Mouse (Mus musculus) NIH3T3 (cell line): Measurements from ENCODE around the gene Tomm40.
"Not testable (repeated sequence)": the region's sequence is repeated elsewhere in the genome, so short reads cannot be mapped to it uniquely, and the experiment has no call there.

Experiments
- DNase-seq: peaks from one replicate; pipeline ENCODE4 v3.0.0-alpha.2; 2012; ENCODE audit warnings: low read depth

The Tomm40 gene

DNA sequence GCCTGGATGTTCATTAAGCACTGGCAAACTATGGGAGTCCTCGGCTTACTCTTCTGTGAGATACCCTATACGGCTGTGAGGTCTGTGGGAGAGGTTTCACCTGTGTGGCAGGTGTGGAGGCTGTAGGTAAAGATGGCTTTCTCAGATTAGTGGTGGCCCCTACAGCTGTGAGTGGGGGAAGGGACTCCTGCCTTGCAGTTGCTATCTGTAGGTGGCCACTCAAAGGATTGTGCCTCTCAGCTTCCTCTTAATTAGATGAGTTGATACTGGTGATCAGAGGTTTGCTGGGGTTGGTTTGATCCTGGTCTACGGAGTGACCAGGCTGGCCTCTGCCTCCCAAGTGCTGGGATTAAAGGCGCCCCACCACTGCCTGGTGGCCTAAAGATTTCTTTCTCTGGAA is 10.8 kb downstream of the Tomm40 start:
- no peak for DNase-seq

DNA sequence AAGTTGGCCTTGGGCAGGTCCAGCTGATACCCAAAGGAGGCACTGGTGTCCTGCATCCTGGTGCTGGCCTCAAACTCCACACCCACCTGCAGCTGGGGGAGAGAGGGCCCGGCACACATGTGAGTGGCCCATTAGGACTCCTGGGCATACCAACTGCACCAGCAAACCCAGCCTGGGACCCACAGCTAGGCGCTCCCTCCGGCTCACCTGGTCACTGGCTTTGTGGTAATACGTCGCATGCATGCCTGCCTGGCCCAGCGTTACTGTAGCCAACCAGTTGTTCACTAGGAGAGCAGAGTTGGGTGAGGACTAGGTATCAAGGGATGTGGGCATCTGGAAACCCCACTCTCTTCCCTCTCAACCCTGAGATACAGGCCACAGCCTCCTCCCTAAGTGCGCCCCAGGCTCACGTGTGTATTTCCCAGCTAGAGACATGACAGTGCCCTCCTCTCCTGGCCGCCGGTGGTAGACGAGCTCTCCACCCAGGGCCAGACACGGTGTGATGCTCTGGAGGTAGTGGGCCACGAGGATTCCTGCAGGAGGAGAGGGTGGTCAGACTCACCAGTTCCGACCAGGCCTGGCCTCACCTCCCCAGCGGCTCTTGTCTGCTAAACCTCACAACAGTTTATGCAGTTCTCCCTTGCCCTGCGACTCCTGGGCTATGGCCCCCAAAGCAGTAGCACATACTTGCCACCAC is 12.2 kb downstream of the Tomm40 start:
- DNase-seq, result no peak

DNA sequence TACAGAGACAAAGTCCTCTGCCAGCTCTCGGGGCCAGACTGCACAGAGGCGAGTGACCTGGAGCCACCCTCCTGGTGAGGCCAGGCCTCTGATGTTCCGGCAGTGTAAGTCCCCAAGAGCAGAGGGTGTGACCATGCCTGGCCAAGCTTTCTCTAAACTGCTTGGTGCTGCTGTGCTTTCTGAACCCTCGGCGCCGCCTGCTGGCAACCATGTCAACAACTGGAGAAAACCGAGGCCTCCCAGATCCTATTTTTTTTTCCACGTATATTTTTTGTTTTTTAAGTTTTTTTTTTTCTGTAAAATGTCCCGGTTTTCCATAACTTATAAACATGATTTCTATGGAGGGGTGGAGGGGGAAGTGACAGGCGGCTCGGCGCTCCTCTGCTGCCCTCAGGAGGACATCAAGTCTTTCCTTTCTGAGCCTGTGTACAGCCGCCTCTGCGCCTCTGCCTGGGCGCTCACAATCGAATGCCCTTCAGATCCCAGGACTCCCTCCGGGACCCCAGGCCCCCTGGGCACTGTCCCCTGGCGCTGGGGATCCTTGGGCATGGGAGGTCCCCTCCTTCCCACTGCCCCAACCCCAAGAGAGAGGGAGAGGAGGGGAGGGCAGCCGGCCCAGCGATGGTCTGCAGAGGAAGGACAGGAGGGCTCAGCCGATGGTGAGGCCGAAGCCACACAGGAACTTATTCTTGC is 14.0 kb downstream of the Tomm40 start:
- DNase-seq, result peak; percentile 87

DNA sequence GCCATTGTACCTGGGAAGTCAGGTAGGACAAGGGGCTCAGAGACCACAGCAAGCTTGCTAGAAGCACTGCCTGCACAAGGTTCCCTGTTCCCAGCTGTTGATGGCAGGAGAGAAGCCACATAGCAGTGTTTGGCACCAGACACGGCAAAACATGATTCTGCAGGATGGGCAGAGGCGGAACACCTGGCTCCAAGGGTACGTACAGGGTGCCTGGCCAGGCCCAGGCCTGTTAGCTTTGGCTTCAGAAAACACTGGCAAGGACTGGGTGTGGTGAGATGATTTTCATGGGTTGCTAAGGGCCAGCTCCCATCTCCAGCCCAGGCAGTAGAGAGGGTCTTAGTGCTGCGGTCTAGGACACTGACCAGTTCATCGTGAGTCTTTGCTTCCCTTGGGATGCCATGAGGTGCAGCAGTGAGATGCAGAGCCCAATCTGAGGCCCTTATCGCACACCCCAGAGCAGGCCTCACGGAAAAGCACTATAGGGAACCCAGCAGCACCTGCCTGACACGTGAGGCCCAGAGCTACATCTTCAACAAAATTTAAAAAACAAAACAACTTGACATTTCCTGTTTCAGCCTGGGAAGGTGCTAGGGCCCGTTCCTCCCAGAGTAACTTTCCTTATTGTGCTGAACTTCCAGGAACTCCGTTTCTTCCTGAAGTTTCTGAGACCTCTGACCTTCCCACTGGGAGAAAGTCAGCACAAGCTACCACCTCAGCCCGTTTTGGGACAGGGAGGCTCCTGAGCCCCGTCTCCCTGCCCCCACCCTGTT is 14.8 kb downstream of the Tomm40 start:
- DNase-seq, result no peak

DNA sequence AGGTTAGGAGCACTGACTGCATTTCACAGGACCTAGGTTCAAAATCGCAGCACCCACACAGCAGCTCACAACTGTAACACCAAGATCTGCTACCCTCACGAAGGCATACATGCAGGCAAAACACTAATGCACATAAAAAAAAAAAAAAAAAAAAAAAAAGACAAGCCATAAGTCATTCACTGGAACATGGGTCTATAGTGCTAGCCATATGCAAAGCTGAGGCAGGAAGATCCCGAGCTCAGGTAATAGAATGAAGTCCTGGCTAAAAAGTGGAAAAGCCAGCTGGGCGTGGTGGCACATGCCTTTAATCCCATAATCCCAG is 15.4 kb downstream of the Tomm40 start:
- no peak for DNase-seq

DNA sequence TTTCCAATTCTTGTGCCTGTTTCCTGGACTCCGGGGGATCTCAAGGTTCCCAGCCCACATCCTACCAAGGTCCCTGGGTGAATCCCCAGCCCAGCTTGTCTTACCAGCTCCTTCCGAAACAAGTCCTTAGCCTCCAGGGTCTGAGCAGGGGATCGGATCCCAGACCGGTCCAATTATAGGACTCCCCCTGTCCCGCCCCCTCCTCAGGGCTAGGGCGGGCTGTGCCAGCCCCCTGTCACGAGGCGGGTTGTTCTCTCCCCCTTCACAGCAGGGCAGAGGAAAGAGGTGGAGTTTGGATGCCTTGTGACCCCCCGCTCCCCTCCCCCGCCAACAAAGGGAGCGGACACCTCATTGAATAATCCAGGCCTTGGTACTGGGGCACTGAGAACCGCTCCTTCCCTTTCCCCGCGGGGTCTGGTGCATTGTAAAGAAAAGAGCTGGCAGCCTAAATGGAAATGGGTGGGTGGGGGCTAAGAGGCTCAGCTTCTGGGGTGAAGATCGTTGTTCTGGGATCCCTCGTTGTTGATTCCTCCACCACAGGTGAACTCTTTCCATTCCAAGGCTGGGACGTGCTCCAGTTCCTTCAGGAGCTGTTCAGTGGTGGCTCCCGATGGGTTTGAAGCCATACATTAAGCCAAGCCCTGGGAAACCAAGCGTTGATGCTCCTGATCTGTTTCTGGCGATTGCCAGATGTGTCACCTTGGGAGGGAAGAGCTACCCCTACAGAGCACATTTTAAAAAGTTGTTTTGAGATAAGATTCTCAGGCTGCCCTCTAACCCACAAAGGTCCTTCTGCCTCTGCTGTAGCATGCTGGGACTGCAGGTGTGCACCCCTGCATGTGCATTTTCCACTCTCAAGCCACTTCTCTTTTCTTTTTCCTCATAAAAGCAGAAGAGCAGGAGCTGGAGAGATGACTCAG is 16.1 kb downstream of the Tomm40 start, which contains the start of gene Apoe:
Gene Apoe (minus strand): TSS at position 282 of the 920 bp plus-strand sequence.
- no peak for DNase-seq

DNA sequence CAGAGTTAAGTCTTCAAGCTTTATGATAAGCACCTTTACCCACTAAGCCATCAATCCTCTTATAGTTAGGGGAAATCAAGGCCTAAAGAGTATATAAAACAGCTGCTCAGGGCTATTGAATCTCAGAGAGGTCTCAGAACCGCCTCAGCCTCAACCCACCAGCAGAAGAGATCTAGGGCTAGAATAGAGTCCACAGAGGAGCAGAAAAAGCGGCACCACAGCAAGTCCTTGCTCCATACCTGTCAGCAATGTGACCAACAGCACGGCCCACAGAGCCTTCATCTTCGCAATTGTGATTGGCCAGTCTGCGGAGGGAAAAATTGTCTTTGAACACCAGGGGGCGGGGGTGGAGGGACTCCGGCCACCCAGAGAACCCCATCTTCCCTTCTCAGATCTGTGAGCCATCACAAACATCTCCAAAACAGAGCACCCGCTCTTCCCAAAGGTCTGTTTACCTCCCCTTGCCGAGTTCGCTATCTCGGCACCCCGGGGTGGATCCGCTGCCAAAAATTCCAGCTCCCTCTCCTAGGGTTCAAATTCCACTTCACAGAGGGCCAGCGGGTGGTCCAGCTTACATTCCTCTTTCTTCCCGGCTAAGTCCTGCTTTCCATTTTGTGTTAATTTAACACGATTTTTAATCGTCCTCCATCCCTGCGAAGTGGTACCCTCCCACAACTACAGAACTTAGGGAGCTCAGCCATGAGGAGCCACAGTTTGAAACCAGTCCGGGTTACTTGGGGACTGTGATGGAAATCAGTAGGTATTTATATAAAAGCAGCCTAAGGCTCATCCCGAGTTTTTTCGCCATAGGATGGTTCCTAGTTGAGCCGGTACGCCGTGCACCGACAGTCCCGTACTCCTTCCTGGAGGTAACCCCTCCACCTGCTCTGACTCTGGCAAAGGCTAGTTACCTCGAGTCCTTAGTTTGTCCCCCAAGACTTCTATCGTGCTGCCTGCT is 17.0 kb downstream of the Tomm40 start:
- no peak for DNase-seq

DNA sequence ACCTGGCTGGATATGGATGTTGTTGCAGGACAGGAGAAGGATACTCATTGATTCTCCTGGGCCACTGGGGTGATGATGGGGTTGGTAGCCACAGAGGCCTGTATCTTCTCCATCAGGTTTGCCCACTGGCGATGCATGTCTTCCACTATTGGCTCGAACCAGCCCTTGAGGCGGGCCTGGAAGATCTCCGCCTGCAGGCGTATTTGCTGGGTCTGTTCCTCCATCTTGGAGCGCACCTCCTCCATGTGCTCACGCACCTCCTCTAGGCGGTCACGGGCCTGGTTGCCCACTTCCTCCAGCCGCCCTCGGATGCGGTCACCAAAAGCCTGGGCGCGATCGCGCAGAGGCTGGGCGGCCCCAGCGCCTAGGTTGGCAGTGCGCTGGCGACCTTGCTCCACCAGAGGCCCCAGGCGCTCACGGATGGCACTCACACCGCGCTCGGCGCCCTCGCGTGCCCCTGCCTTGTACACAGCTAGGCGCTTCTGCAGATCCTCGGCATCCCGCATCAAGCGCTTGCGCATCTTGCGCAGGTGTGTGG is 18.8 kb downstream of the Tomm40 start:
- no peak for DNase-seq

DNA sequence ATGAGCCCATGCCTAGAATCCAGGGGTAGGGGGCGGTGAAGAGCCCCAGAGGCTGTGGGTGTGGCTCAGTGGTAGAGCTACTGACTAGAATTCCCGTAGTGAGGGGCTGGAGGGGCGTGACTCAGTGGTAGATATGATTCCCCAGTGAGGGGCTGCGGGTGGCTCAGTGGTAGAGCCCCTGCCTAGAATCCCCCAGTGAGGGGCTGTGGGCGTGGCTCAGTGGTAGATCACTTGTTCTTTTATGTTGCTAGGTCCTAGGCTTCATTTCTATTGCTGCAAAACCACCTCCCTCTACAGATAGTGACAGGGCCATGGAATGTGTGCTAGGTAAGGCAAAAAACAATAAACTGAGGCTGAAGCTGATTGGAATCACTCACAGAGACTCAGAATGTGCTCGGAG is 19.4 kb downstream of the Tomm40 start:
- DNase-seq, result no peak

DNA sequence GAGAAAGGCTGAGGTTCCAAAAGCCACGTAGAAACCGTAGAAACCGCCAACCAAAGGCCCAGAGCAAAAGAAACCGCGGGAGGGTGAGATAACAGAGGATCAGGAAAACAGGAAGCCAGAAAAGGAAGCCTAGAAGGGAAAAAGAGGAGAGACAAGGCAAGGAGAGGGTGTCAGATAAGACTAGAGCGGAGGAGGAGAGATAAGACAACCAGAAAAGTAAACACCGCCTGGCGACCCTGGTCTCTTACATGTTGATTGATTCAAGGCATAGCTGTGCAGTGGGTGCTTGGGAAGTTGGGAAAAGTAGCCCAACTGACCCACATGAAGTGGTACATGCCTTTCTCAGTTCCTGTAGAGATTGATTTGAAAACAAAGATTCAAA is 20.0 kb downstream of the Tomm40 start:
- DNase-seq, result no peak

DNA sequence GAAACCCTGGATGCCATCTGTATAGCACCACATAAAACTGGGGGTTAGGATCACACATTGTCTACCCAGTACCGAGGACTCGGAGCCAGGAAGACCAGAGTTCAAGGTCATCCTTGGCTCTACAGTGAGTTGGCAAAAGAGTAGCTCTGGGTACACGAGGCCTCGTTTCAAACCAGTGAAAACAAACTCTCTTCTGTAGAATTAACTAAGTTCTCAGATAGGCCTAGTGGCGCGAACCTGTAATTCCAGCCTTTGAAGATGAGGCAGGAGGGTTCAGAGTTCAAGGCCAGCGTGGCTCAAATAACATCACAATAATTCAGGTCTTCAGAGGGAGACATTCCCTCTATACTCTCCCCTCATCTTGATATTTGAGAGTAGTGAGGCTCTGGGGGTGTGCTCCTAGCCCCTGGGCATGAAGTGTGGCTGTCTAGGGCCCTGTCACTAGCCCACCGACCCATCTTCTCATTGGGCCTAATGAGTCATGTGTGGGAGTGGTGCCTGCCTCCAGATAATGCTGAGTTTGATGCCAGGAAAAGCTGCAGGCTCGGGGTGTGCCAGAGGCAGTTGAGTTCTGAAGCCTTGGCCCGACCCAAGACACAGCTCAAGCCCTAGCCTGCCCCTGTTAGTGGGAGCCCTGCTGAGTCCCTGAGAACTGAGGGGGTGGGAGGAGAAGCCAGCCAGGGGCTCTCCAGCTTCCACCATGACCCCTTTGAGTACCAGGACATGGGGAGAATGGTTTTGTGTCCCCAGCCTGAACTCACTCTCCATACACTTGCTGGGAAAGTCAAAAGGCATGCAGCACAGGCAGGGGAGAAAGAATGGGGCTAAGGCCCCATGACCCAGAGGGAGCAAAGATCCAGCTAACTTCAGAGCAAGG is 20.7 kb downstream of the Tomm40 start:
- DNase-seq, result peak; percentile 21

DNA sequence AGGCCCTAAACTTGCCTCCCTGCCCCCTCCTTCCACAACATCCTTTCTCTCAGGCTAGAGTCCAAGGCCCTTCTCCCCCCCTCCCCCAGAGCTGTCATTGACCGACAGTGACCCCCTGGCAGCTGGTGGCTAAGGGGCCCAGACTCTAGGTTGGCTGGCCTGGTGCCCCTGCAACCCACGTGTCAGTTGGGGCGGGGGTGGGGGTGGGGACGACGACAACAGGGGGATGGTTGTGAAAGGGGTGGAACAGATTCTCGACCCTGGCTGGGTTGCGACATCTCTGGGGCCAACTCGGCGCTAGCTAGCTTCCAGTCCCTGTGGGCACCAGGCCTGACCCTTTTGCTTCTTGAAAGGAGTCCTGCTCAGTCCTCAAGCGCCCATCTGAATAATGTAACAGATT is 21.8 kb downstream of the Tomm40 start:
- DNase-seq, result peak; percentile 69

DNA sequence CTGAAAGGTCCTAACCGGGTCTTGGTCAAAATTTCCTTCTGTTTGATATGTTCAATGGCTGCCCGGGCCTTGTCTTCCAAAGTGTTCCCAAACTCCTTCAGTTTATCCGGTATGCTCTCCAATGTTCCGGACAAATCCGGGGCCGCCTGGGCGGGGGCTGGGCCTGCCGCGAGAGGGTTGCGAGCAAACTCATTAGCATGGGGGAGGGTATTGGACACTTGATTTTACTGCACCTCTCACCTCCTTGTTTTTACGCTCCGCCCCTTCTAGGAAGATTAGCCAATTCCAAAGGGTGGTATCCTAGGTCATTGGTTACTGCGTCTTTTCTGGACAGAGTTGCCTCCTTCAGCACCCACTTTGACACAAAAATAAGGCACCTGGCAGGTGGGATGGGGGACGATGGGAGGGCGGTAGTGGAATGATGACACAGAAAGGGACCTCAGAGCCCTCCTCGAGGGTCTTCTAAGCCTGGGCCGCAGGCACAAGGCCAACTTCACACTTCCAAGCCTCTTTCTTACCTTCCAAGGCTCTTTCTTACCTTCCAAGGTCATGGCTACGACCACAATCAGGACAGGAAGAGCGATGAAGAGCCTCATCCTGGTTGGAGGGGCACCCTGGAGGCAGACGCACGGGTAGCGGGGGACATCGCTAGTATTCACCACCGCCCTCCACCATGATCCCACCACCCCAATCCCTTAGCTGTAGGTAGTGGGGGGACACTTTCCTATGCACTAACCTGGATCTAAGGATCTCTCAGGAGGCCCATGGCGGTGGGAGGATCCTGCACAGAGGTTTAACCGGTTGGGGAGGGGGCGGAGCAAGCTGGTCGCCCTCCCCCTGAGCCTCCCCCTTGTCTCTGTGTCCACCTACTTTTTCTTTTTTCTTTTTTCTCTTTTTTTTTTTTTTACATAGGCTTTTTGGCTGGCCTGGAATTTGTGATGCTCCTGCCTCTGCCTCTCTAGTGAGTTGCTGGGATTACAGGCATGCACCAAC is 23.1 kb downstream of the Tomm40 start, which contains the start of gene Apoc1:
Gene Apoc1 (minus strand): TSS at position 788 of the 993 bp plus-strand sequence.
- DNase-seq, result no peak

DNA sequence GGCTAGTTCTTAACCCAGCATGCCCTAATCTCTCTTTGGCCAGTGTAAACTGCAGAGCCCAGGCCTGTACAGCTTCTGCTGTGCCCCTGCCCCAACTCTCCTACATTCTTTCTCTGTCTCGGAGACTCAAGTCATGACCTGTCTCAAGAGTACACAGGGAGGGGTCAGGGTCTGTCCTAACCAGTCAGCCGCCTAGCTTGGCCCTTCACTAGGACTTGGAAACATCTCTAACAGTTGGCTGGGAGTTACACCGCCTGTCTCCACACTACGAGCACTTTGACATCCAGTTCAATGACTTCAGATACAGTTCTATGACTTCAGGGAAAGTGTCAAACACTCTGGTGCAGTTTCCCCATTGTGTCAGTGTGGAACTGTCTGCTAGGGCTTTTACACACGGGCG is 23.8 kb downstream of the Tomm40 start:
- DNase-seq, result no peak

DNA sequence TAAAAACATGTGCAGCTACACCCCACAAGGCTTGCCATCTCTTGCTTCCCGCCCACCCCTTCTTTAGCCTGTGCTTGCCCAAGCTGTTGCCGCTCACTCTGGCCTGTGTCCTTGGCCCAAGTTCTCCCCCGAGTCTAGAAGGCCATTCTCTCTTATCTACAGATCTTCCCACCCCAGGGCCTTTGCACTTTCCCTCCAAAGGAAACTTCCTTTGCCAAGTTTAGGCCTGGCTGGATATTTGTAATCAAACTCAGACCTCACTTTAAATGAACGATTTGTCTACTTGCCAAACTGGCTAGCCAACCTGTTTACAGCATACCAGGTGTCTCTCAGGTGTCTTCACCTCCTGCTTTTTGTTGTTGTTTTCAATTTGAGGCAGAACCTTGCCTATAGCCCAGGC is 24.4 kb downstream of the Tomm40 start:
- DNase-seq, result no peak

DNA sequence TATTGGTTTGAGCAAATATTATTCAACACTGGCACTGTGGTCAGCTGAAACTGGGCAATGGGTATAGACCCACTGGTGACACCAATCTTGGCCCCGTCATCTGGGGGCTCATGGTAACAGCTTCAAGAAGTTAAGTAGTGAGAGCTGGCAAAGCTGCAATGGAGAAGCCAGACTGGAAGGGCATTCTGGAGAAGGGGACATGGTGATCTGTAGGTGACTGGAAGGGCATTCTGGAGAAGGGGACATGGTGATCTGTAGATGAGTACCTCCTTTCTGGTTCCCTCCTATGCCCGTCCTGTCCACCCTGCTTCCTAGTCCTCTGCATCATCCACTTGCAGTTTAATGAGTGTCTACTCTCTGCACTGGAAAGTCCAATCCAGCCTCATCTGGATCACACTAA is 26.6 kb downstream of the Tomm40 start:
- DNase-seq, result no peak

DNA sequence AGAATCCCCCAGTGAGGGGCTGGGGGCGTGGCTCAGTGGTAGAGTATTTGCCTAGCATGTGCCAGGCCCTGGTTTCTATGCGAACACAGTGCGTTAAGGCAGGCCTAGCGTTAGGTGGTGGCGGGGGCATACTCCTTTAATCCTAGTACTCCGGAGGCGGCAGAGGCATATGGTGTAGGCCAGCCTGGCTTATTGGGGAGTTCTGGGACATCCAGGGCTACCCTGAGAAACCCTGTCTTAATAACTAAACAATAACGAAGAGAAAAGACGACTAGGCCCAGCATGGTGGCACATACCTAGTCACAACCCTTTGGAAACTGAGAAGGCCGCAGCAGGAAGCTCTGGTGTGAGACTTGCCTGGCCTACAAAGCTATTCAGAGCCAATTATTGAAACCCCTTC is 27.1 kb downstream of the Tomm40 start:
- no peak for DNase-seq

DNA sequence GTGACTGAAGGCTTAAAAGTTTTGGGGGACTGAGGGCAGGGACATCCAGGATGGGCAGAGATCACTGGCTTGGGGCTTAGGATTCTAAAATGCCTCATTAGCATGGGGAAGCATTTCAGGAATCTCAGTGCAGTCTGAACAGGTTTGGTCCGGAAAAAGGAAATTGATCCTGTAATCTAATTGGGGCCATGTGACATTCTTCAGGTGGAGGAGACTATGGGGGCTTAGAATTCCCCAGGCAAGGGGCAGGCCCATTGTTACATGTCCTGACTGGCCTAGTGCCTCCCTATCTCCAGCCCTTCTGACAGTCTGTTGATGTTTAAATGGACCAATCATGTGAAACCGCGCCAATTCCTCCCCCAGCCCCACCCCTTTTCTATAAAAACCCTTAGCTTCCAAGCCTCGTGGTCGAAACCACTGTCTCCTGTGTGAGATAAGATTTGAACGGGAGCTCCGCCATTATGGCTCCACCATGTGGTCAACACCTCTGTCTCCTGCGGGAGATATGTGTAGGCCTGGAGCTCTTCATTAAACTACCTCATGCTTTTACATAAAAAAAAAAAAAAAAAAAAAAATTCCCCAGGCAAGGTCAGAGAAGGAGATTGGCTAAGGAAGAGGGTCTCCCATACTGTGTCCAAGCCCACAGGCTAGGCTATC is 28.2 kb downstream of the Tomm40 start:
- not testable (repeated sequence) for DNase-seq
